Mouse (Mus musculus) liver, postnatal 0 days (tissue): Measurements from ENCODE around the gene Cdc7. TPM values are rescaled to one million over a fixed set of nuclear protein-coding genes. Genes with fewer than 3 reads are reported as not detected.

Experiments
- ATAC-seq: fragments of 200-750 bp; cut with Nextera tagmentation; 2 replicates; pipeline ENCODE4 v1.8.0; 2017; ENCODE audit warnings: mild to moderate bottlenecking, moderate library complexity
- DNase-seq: peaks from one replicate; pipeline ENCODE4 v3.0.0-alpha.2; 2016
- H3K27ac ChIP-seq: fragments of 300-500 bp; sonication (generic); 2 replicates; pipeline ENCODE4 v1.5.1; 2014; ENCODE audit warnings: antibody characterized with exemption, moderate library complexity, mild to moderate bottlenecking, low read depth
- H3K27me3 ChIP-seq: fragments of 300-500 bp; sonication (generic); 2 replicates; pipeline ENCODE4 v1.6.1; 2014; ENCODE audit warnings: low read length, control low read depth, mixed read lengths; ENCODE audit not compliant: insufficient read depth
- H3K36me3 ChIP-seq: fragments of 300-500 bp; sonication (generic); replicated peaks from 2 replicates; pipeline ENCODE4 v1.6.1; 2014; ENCODE audit warnings: mild to moderate bottlenecking, control low read depth, low read length, moderate library complexity, mixed read lengths; ENCODE audit not compliant: insufficient read depth
- H3K4me1 ChIP-seq: fragments of 300-500 bp; sonication (generic); 2 replicates; pipeline ENCODE4 v1.6.1; 2014; ENCODE audit warnings: antibody characterized with exemption, mild to moderate bottlenecking, control low read depth; ENCODE audit not compliant: insufficient read depth
- H3K4me2 ChIP-seq: fragments of 300-500 bp; sonication (generic); 2 replicates; pipeline ENCODE4 v1.6.1; 2014; ENCODE audit warnings: low read depth, mild to moderate bottlenecking, low read length, moderate library complexity, mixed read lengths
- H3K4me3 ChIP-seq: fragments of 300-500 bp; sonication (generic); 2 replicates; pipeline ENCODE4 v1.5.1; 2014; ENCODE audit warnings: low read depth, low read length
- H3K9ac ChIP-seq: fragments of 300-500 bp; sonication (generic); replicated peaks from 2 replicates; pipeline ENCODE4 v1.6.1; 2014; ENCODE audit warnings: mild to moderate bottlenecking, moderate library complexity
- H3K9me3 ChIP-seq: fragments of 300-500 bp; sonication (generic); 2 replicates; pipeline ENCODE4 v1.6.1; 2016; ENCODE audit warnings: mild to moderate bottlenecking, control low read depth, low read length, mixed read lengths
- CTCF ChIP-seq: sonication (generic); IDR thresholded peaks from 2 replicates; pipeline ENCODE4 v1.5.1; 2016; ENCODE audit warnings: antibody characterized with exemption, low read depth
- EP300 ChIP-seq: IDR thresholded peaks from 2 replicates; pipeline ENCODE4 v1.6.1; 2016; ENCODE audit warnings: antibody characterized with exemption, low read depth, mild to moderate bottlenecking
- WGBS: fragments of 180-500 bp; shearing (Covaris S2); extraction: QIAGEN DNeasy Blood & Tissue Kit; methylation state at CpG from one replicate; pipeline ENCODE4 v1.1.7; 2014; ENCODE audit not compliant: insufficient replicate concordance; 5-methylcytosine and 5-hydroxymethylcytosine counted together
- polyA plus RNA-seq: library from polyadenylated mRNA; unstranded; fragments of >200 nt; fragmentation: Nextera tagmentation; extraction: Ambion mirVana; gene quantifications from 2 replicates; pipeline ENCODE4 v1.2.1, GENCODE M21; 2015

Cdc7 gene
- polyA plus RNA-seq, 1 experiment from 2014 or later, result 6.2 TPM

GRCm38 (mm10) chr5:106948683-106949082, 15.4 kb upstream of the Cdc7 start:
- no peaks in the 10 kb centered on the region for H3K4me1 ChIP-seq
- no peak overlapping the region for H3K27ac ChIP-seq
- 69% methylated on average over 6 of the region's 6 CpGs for WGBS
- ATAC-seq (no peak), DNase-seq (no peak)
- no peak overlapping the region for H3K4me3 ChIP-seq
- no peak overlapping the region for H3K9ac ChIP-seq
- no peak for TF ChIP-seq CTCF
- no peak for TF ChIP-seq EP300
- no peaks in the 10 kb centered on the region for H3K9me3 ChIP-seq
- H3K4me2 ChIP-seq, result no peak overlapping the region
- H3K36me3 ChIP-seq, result no peaks in the 10 kb centered on the region
- no peaks in the 10 kb centered on the region for H3K27me3 ChIP-seq

- DNase-seq, result no peak
- Histone ChIP-seq H3K9me3 (0 out of 2 replicates have a peak, but pooled peaks cover 2% of the 10 kb centered on the region), H3K4me3 (no peak overlapping the region), H3K27ac (no peak overlapping the region), H3K36me3 (no peaks in the 10 kb centered on the region), H3K9ac (no peak overlapping the region), H3K27me3 (no peaks in the 10 kb centered on the region), H3K4me1 (no peaks in the 10 kb centered on the region), H3K4me2 (no peak overlapping the region)
- 64% methylated on average over 3 of the region's 3 CpGs for WGBS
- ATAC-seq, result no peak
- TF ChIP-seq CTCF, result no peak
- no peak for TF ChIP-seq EP300
Measured at GRCm38 (mm10) chr5:106956467-106956866, 7.7 kb upstream of the Cdc7 start.

GRCm38 (mm10) chr5:106959031-106959430, 5.1 kb upstream of the Cdc7 start:
- ATAC-seq, result no peak
- Histone ChIP-seq H3K4me3 (no peak overlapping the region), H3K27me3 (no peaks in the 10 kb centered on the region), H3K4me1 (peaks cover 4% of the 10 kb centered on the region), H3K9ac (no peak overlapping the region), H3K27ac (no peak overlapping the region), H3K4me2 (no peak overlapping the region), H3K36me3 (no peaks in the 10 kb centered on the region), H3K9me3 (0 out of 2 replicates have a peak, but pooled peaks cover 2% of the 10 kb centered on the region)
- no peak for DNase-seq
- WGBS, result 73% methylated on average over 3 of the region's 3 CpGs
- TF ChIP-seq EP300 (no peak), CTCF (no peak)

GRCm38 (mm10) chr5:106960451-106960850, 3.7 kb upstream of the Cdc7 start:
- 0 out of 2 replicates have a peak, but pooled peaks cover 2% of the 10 kb centered on the region for H3K9me3 ChIP-seq
- H3K4me1 ChIP-seq, result peaks cover 7% of the 10 kb centered on the region
- no peak overlapping the region for H3K9ac ChIP-seq
- H3K36me3 ChIP-seq, result no peaks in the 10 kb centered on the region
- DNase-seq, result no peak
- no peaks in the 10 kb centered on the region for H3K27me3 ChIP-seq
- TF ChIP-seq CTCF, result no peak
- no peak for TF ChIP-seq EP300
- no peak overlapping the region for H3K4me3 ChIP-seq
- no peak overlapping the region for H3K27ac ChIP-seq
- WGBS, result 83% methylated on average over 2 of the region's 2 CpGs
- H3K4me2 ChIP-seq, result no peak overlapping the region
- ATAC-seq, result no peak

GRCm38 (mm10) chr5:106964513-106965014, 442 bp downstream of the Cdc7 start:
- H3K9me3 ChIP-seq, result 0 out of 2 replicates have a peak, but pooled peaks cover 2% of the 10 kb centered on the region
- peaks cover 7% of the 10 kb centered on the region for H3K4me1 ChIP-seq
- peak overlapping the region; percentile 87 for H3K4me2 ChIP-seq
- under 1% methylated on average over 40 of the region's 41 CpGs for WGBS
- peaks cover 9% of the 10 kb centered on the region; the same call in 1 of the 2 replicates for H3K36me3 ChIP-seq
- no peaks in the 10 kb centered on the region for H3K27me3 ChIP-seq
- H3K4me3 ChIP-seq, result peak overlapping the region; percentile 74
- no peak for DNase-seq
- H3K9ac ChIP-seq, result peak overlapping the region; percentile 73
- peak overlapping the region; percentile 70 for H3K27ac ChIP-seq
- no peak for TF ChIP-seq CTCF
- TF ChIP-seq EP300, result no peak
- peak; percentile 89 for ATAC-seq

GRCm38 (mm10) chr5:106966443-106966842, 2.3 kb downstream of the Cdc7 start:
- Histone ChIP-seq H3K36me3 (peaks cover 13% of the 10 kb centered on the region), H3K9me3 (no peaks in the 10 kb centered on the region), H3K4me2 (no peak overlapping the region), H3K27me3 (no peaks in the 10 kb centered on the region), H3K4me1 (peaks cover 7% of the 10 kb centered on the region), H3K9ac (no peak overlapping the region), H3K27ac (no peak overlapping the region), H3K4me3 (no peak overlapping the region)
- TF ChIP-seq EP300, result no peak
- TF ChIP-seq CTCF, result no peak
- 83% methylated on average over 3 of the region's 3 CpGs for WGBS
- no peak for DNase-seq
- no peak for ATAC-seq

- Histone ChIP-seq H3K27me3 (no peaks in the 10 kb centered on the region), H3K36me3 (peaks cover 17% of the 10 kb centered on the region), H3K9ac (no peak overlapping the region), H3K4me3 (no peak overlapping the region), H3K27ac (no peak overlapping the region), H3K9me3 (no peaks in the 10 kb centered on the region), H3K4me1 (peaks cover 7% of the 10 kb centered on the region), H3K4me2 (no peak overlapping the region)
- WGBS, result 52% methylated on average over 1 of the region's 1 CpGs
- no peak for ATAC-seq
- DNase-seq, result no peak
- TF ChIP-seq EP300, result no peak
- no peak for TF ChIP-seq CTCF
Measured at GRCm38 (mm10) chr5:106967578-106967977, 3.5 kb downstream of the Cdc7 start.
